Comparison of ENCODE assay signal across 21 mouse cellular contexts in genomic region chr4:135498136-135498535, GRCm38 (mm10). TPM values are rescaled to one million over a fixed set of nuclear protein-coding genes. Genes with fewer than 3 reads are reported as not detected.
DNase-seq lines count a peak whose midpoint lies in the region; ATAC-seq and TF ChIP-seq lines count a peak whose summit lies in the region.
"Had no signal": no experiment of that assay in that cellular context is flagged by ENCODE, and none has a peak within 500 bp of the region (broad histone marks: within the 10 kb centered on the region; RNA-seq: fewer than 3 reads in every experiment).

No protein-coding gene starts in this region.

- H3K36me3 ChIP-seq in kidney, adult 2 months (ENCODE audit: control insufficient read depth, insufficient read depth, low read length), result no peaks in the 10 kb centered on the region
- H3K36me3 ChIP-seq in kidney, embryonic 14.5 days (ENCODE audit: control insufficient read depth, insufficient read depth, low read length), result no peaks in the 10 kb centered on the region
- no peaks in the 10 kb centered on the region for H3K36me3 ChIP-seq in testis, adult 2 months (ENCODE audit: control insufficient read depth, insufficient read depth, low read length)
- H3K36me3 ChIP-seq: embryonic facial prominence, embryonic 13.5 days; forebrain, embryonic 12.5 days; heart, embryonic 12.5 days had no signal

- no peak overlapping the region for H3K27ac ChIP-seq in kidney, adult 2 months (ENCODE audit: insufficient read depth, low read depth, low read length)
- no peak overlapping the region for H3K27ac ChIP-seq in kidney, embryonic 14.5 days (ENCODE audit: low read depth, low read length)
- H3K27ac ChIP-seq in testis, adult 2 months (ENCODE audit: control insufficient read depth, insufficient read depth, low read depth, low read length), result no peak overlapping the region
- H3K27ac ChIP-seq: embryonic facial prominence, embryonic 13.5 days; forebrain, embryonic 12.5 days; hindbrain, embryonic 14.5 days had no signal

- WGBS in kidney, adult 2 months, result 75% methylated on average over 6 of the region's 6 CpGs
- 81% methylated on average over 6 of the region's 6 CpGs for WGBS in kidney, embryonic 14.5 days

- TF ChIP-seq POLR2A in kidney, adult 2 months (IDR thresholded peaks at IDR 0.05; ENCODE audit: low read depth, low read length), result no peak
- TF ChIP-seq POLR2A in testis, adult 2 months (IDR thresholded peaks at IDR 0.05; ENCODE audit: control insufficient read depth, low read depth, low read length), result no peak

- no peak overlapping the region for H3K4me2 ChIP-seq in kidney, embryonic 14.5 days (replicated peaks; ENCODE audit: low read depth, low read length)
- H3K4me2 ChIP-seq: embryonic facial prominence, embryonic 13.5 days; forebrain, embryonic 12.5 days; heart, embryonic 12.5 days; hindbrain, embryonic 14.5 days had no signal

- H3K4me3 ChIP-seq in kidney, adult 2 months (ENCODE audit: insufficient read depth, low read depth, low read length), result no peak overlapping the region
- no peak overlapping the region for H3K4me3 ChIP-seq in kidney, embryonic 14.5 days (ENCODE audit: low read length)
- H3K4me3 ChIP-seq in testis, adult 2 months (ENCODE audit: control insufficient read depth, low read depth, low read length), result peak overlapping the region; percentile 27; the same call in 1 of the 2 replicates
- H3K4me3 ChIP-seq: embryonic facial prominence, embryonic 13.5 days; forebrain, embryonic 12.5 days; heart, embryonic 12.5 days had no signal

- no peak for ATAC-seq in kidney, embryonic 14.5 days (ENCODE audit: low FRiP score, low TSS enrichment)
- ATAC-seq: forebrain, embryonic 16.5 days had no signal

- no peak overlapping the region for H3K9ac ChIP-seq in kidney, embryonic 14.5 days (ENCODE audit: low read depth, low read length)
- H3K9ac ChIP-seq: embryonic facial prominence, embryonic 13.5 days; forebrain, embryonic 12.5 days; heart, embryonic 12.5 days; hindbrain, embryonic 14.5 days had no signal

- DNase-seq in heart, adult 11 months, result peak; percentile 94
- DNase-seq in heart, adult 8-10 months (ENCODE audit: low spot score), result no peak
- DNase-seq in kidney, adult 2 months, result peak; percentile 26
- no peak for DNase-seq in testis, postnatal 14 days (ENCODE audit: low spot score)
- peak; percentile 23 to 43 for DNase-seq in lung, postnatal 4 days
- DNase-seq in left cerebral cortex, adult 11 months (ENCODE audit: low spot score), result no peak
- DNase-seq: adrenal gland, postnatal 10 days; cerebellum, adult 11-12 months; cerebellum, adult 9-10 months; cerebellum, postnatal 25 days; gastrocnemius, postnatal 25 days; heart, postnatal 4 days had no signal

- H3K9me3 ChIP-seq in kidney, embryonic 14.5 days (ENCODE audit: control insufficient read depth, low read length), result peaks cover 5% of the 10 kb centered on the region; the same call in 1 of the 2 replicates
- H3K9me3 ChIP-seq: embryonic facial prominence, embryonic 13.5 days; forebrain, embryonic 12.5 days had no signal

- peaks cover 7% of the 10 kb centered on the region; the same call in 1 of the 2 replicates for H3K4me1 ChIP-seq in kidney, adult 2 months (ENCODE audit: control insufficient read depth, insufficient read depth, low read length)
- H3K4me1 ChIP-seq in kidney, embryonic 14.5 days (ENCODE audit: control insufficient read depth, insufficient read depth, low read length), result no peaks in the 10 kb centered on the region
- H3K4me1 ChIP-seq in testis, adult 2 months (ENCODE audit: control insufficient read depth, insufficient read depth, low read length), result peaks cover 20% of the 10 kb centered on the region

- TF ChIP-seq CTCF in kidney, adult 2 months (conservative IDR thresholded peaks at IDR 0.05; ENCODE audit: insufficient read depth, insufficient read length, low read depth, low read length), result no peak
- no peak for TF ChIP-seq CTCF in testis, adult 2 months (IDR thresholded peaks at IDR 0.05; ENCODE audit: control insufficient read depth, insufficient read depth, insufficient replicate concordance, low read depth, low read length)

- no peaks in the 10 kb centered on the region for H3K27me3 ChIP-seq in kidney, adult 2 months (replicated peaks; ENCODE audit: control insufficient read depth, insufficient read depth, low read length)
- H3K27me3 ChIP-seq in kidney, embryonic 14.5 days (ENCODE audit: control insufficient read depth, insufficient read depth, low read length), result no peaks in the 10 kb centered on the region
- H3K27me3 ChIP-seq in testis, adult 2 months (ENCODE audit: control insufficient read depth, insufficient read depth, low read length), result no peaks in the 10 kb centered on the region
- H3K27me3 ChIP-seq: heart, embryonic 12.5 days had no signal

RNA-seq across cellular contexts. Expression of gene Nipal3, which starts 3.3 kb away (rescaled TPM):
- total RNA-seq in heart, adult 8-10 months (2022), result 10 to 100 TPM; 42.2 to 55.4 (median 44.1) TPM
- polyA plus RNA-seq in kidney, adult 2 months (2012; rRNA removed), result 31.0 and 38.8 TPM in 2 replicates
- polyA plus RNA-seq in kidney, embryonic 14.5 days (2014; fragmentation: Nextera tagmentation; extraction: Ambion mirVana), result 2.7 and 3.8 TPM in 2 replicates
- 4.2 and 4.6 TPM in 2 replicates for polyA plus RNA-seq in testis, adult 2 months (2012; rRNA removed)

RNA-seq across cellular contexts. Expression of gene Stpg1, which starts 3.5 kb away (rescaled TPM):
- total RNA-seq in heart, adult 8-10 months (2022), result under 1 TPM in 2 of 4 experiments, not detected in 2; 0.22 to 0.44 TPM
- polyA plus RNA-seq in kidney, adult 2 months (2012; rRNA removed), result 0.24 and 0.41 TPM in 2 replicates
- 0.64 and 0.81 TPM in 2 replicates for polyA plus RNA-seq in kidney, embryonic 14.5 days (2014; fragmentation: Nextera tagmentation; extraction: Ambion mirVana)
- 119 and 126 TPM in 2 replicates for polyA plus RNA-seq in testis, adult 2 months (2012; rRNA removed)
- total RNA-seq: granulocyte monocyte progenitor cell, adult 5-6 weeks; heart, postnatal 4 days; MEL had no signal
- polyA plus RNA-seq: embryonic facial prominence, embryonic 13.5 days; forebrain, embryonic 16.5 days had no signal

Comparison
In these comparisons a context has a peak if more than half of its experiments do, and no peak if none do; other contexts are left out.
1. DNase-seq: peak in heart, adult 11 months (single experiment), kidney, adult 2 months (single experiment) and lung, postnatal 4 days (2 of 2); none in heart, adult 8-10 months (single experiment), testis, postnatal 14 days (single experiment) and left cerebral cortex, adult 11 months (single experiment).
2. RNA of gene Stpg1, which starts 3.5 kb away (polyA plus RNA-seq): 119 to 126 TPM in testis, adult 2 months; 0.64 to 0.81 TPM in kidney, embryonic 14.5 days and 0.24 to 0.41 TPM in kidney, adult 2 months; every median in the first group is over 10 times any median in the second.